Mouse (Mus musculus) bone marrow macrophage, adult 2 months (primary cell): ENCODE results near the gene Rpl10-ps3.

Experiments used
- CTCF ChIP-seq: IDR thresholded peaks from 2 replicates; pipeline ENCODE4 v1.5.1; 2012; ENCODE audit warnings: low read depth, mild to moderate bottlenecking, low read length, moderate library complexity
- POLR2A ChIP-seq: IDR thresholded peaks from 2 replicates; pipeline ENCODE4 v1.6.1; 2012; ENCODE audit warnings: mild to moderate bottlenecking, low read depth, low read length, borderline replicate concordance

GRCm38 (mm10) chr9:50368551-50369297 lies 24.0 kb upstream of the Rpl10-ps3 start:
- TF ChIP-seq CTCF: no peak
- no peak for TF ChIP-seq POLR2A
